Mouse (Mus musculus) erythroblast, embryonic 14.5 days (primary cell): ENCODE results near the gene Mtg1.

Experiments used
- GATA1 ChIP-seq: IDR thresholded peaks from 2 replicates; pipeline ENCODE4 v1.6.1; 2012; ENCODE audit warnings: low read length, inconsistent platforms, mixed read lengths
- TAL1 ChIP-seq: IDR thresholded peaks from 3 replicates; pipeline ENCODE4 v1.6.1; 2012; ENCODE audit warnings: low read length, inconsistent platforms, mixed read lengths

- TF ChIP-seq GATA1 (no peak), TAL1 (no peak)
These were observed 55.1 kb downstream of the Mtg1 start for GRCm38 (mm10) chr7:140192445-140192844.
